Mouse (Mus musculus) spleen, postnatal 10 days (tissue): ENCODE data around the gene Cpsf6.

Source experiments
- DNase-seq, 2 experiments: peaks; one replicate each; pipeline ENCODE4 v3.0.0; 2021 to 2022; ENCODE audit warnings: low spot score in 2 of 2

Gene Cpsf6

GRCm38 (mm10) chr10:117379908-117380307, at the start of gene Cpsf6:
TSS of gene Cpsf6 (minus strand) at chr10:117380015.
- no peak for DNase-seq

- DNase-seq: no peak
Measured at GRCm38 (mm10) chr10:117426615-117426969, 46.8 kb upstream of the Cpsf6 start.

- DNase-seq: no peak
Measured at GRCm38 (mm10) chr10:117425907-117426614, 46.2 kb upstream of the Cpsf6 start.

GRCm38 (mm10) chr10:117425013-117425412, 45.2 kb upstream of the Cpsf6 start:
- no peak for DNase-seq

GRCm38 (mm10) chr10:117424146-117424905, 44.5 kb upstream of the Cpsf6 start:
- no peak for DNase-seq

GRCm38 (mm10) chr10:117423025-117424002, 43.5 kb upstream of the Cpsf6 start:
- no peak for DNase-seq

- DNase-seq: no peak
Measured at GRCm38 (mm10) chr10:117422174-117422808, 42.5 kb upstream of the Cpsf6 start.

GRCm38 (mm10) chr10:117421283-117422107, 41.7 kb upstream of the Cpsf6 start:
- no peak for DNase-seq

GRCm38 (mm10) chr10:117420502-117421282, 40.9 kb upstream of the Cpsf6 start:
- DNase-seq: no peak

- no peak for DNase-seq
Measured at GRCm38 (mm10) chr10:117419577-117420290, 39.9 kb upstream of the Cpsf6 start.

- DNase-seq: peak in 1 of 2 experiments; percentile 20
Measured at GRCm38 (mm10) chr10:117418668-117419237, 38.9 kb upstream of the Cpsf6 start.

- peak in 1 of 2 experiments; percentile 57 for DNase-seq
Measured at GRCm38 (mm10) chr10:117417772-117418667, 38.2 kb upstream of the Cpsf6 start.

- DNase-seq: peak in 1 of 2 experiments; percentile 66
Measured at GRCm38 (mm10) chr10:117417470-117417767, 37.6 kb upstream of the Cpsf6 start.

- no peak for DNase-seq
Measured at GRCm38 (mm10) chr10:117416636-117417469, 37.0 kb upstream of the Cpsf6 start.

- no peak for DNase-seq
Measured at GRCm38 (mm10) chr10:117416095-117416494, 36.3 kb upstream of the Cpsf6 start.

- DNase-seq: no peak
Measured at GRCm38 (mm10) chr10:117415364-117416057, 35.7 kb upstream of the Cpsf6 start.
